Mouse (Mus musculus) lung, adult 2 months (tissue): ENCODE data around the gene Dcakd. TPM values are rescaled to one million over a fixed set of nuclear protein-coding genes. Genes with fewer than 3 reads are reported as not detected.

Source experiments
- DNase-seq: peaks from one replicate; pipeline ENCODE4 v3.0.0; 2022
- H3K4me1 ChIP-seq: fragments of 200-500 bp; 2 replicates; pipeline ENCODE4 v1.6.1; 2011; ENCODE audit warnings: low read length; ENCODE audit not compliant: control insufficient read depth, insufficient read depth
- H3K4me3 ChIP-seq: fragments of 200-500 bp; replicated peaks from 2 replicates; pipeline ENCODE3; 2011; ENCODE audit warnings: low read depth, mild to moderate bottlenecking, control low read depth, low read length; ENCODE audit errors: extremely low read depth
- CTCF ChIP-seq: fragments of 200-500 bp; IDR thresholded peaks from 2 replicates; pipeline ENCODE4 v1.5.1; 2011; ENCODE audit warnings: mild to moderate bottlenecking, low read length, control low read depth; ENCODE audit not compliant: insufficient read depth
- POLR2A ChIP-seq: fragments of 200-500 bp; IDR thresholded peaks from 2 replicates; pipeline ENCODE4 v1.6.1; 2011; ENCODE audit warnings: low read depth, mild to moderate bottlenecking, control low read depth, low read length, borderline replicate concordance; ENCODE audit errors: extremely low read depth
- WGBS: fragments of 180-500 bp; shearing (Covaris S2); methylation state at CpG from one replicate; pipeline ENCODE4 v1.1.7; 2018; 5-methylcytosine and 5-hydroxymethylcytosine counted together
- polyA plus RNA-seq: library from polyadenylated mRNA; depleted of rRNA; stranded (reverse); fragments of >200 nt; gene quantifications from 2 replicates; pipeline ENCODE4 v1.2.3, GENCODE M21; 2012

Gene Dcakd
- polyA plus RNA-seq, 1 experiment: 54.4 TPM

GRCm38 (mm10) chr11:103010454-103011205 lies 17.5 kb downstream of the Dcakd start:
- TF ChIP-seq POLR2A (no peak), CTCF (no peak)
- peaks cover 4% of the 10 kb centered on the region for H3K4me1 ChIP-seq
- no peak for DNase-seq
- 74% methylated on average over 13 of the region's 13 CpGs for WGBS
- no peak overlapping the region for H3K4me3 ChIP-seq

GRCm38 (mm10) chr11:103009208-103009607 lies 18.9 kb downstream of the Dcakd start:
- H3K4me1 ChIP-seq: peaks cover 4% of the 10 kb centered on the region
- H3K4me3 ChIP-seq: no peak overlapping the region
- WGBS: 83% methylated on average over 8 of the region's 8 CpGs
- TF ChIP-seq CTCF (peak; percentile 41; the same call in 1 of the 2 replicates), POLR2A (no peak)
- no peak for DNase-seq

GRCm38 (mm10) chr11:103008558-103008957 lies 19.6 kb downstream of the Dcakd start:
- no peak for TF ChIP-seq POLR2A
- WGBS: 46% methylated on average over 7 of the region's 7 CpGs
- Histone ChIP-seq H3K4me3 (no peak overlapping the region), H3K4me1 (peaks cover 4% of the 10 kb centered on the region)
- no peak for DNase-seq

GRCm38 (mm10) chr11:103007001-103007340 lies 21.2 kb downstream of the Dcakd start:
- DNase-seq: no peak
- H3K4me3 ChIP-seq: no peak overlapping the region
- H3K4me1 ChIP-seq: peaks cover 7% of the 10 kb centered on the region
- no peak for TF ChIP-seq POLR2A
- TF ChIP-seq CTCF: no peak
- WGBS: 35% methylated on average over 6 of the region's 6 CpGs

- no peak for DNase-seq
- H3K4me3 ChIP-seq: no peak overlapping the region
- TF ChIP-seq POLR2A: no peak
- TF ChIP-seq CTCF: no peak
- WGBS: 75% methylated on average over 7 of the region's 7 CpGs
- H3K4me1 ChIP-seq: peaks cover 7% of the 10 kb centered on the region
Observed at GRCm38 (mm10) chr11:103006286-103007000, 21.7 kb downstream of the Dcakd start.

- Histone ChIP-seq H3K4me3 (no peak overlapping the region), H3K4me1 (peaks cover 7% of the 10 kb centered on the region)
- TF ChIP-seq POLR2A: no peak
- TF ChIP-seq CTCF: no peak
- whole genome bisulfite sequencing: 77% methylated on average over 11 of the region's 11 CpGs
- no peak for DNase-seq
Observed at GRCm38 (mm10) chr11:103005254-103005981, 22.7 kb downstream of the Dcakd start.

GRCm38 (mm10) chr11:103004852-103005251 lies 23.3 kb downstream of the Dcakd start:
- H3K4me3 ChIP-seq: no peak overlapping the region
- 63% methylated on average over 1 of the region's 1 CpGs for WGBS
- no peak for TF ChIP-seq POLR2A
- H3K4me1 ChIP-seq: peaks cover 7% of the 10 kb centered on the region
- DNase-seq: no peak

- Histone ChIP-seq H3K4me1 (peaks cover 15% of the 10 kb centered on the region), H3K4me3 (no peak overlapping the region)
- DNase-seq: peak; percentile 72
- 35% methylated on average over 5 of the region's 5 CpGs for WGBS
- TF ChIP-seq POLR2A: no peak
- no peak for TF ChIP-seq CTCF
Observed at GRCm38 (mm10) chr11:103003210-103003609, 24.9 kb downstream of the Dcakd start.

- WGBS: 72% methylated on average over 5 of the region's 5 CpGs
- TF ChIP-seq CTCF (no peak), POLR2A (no peak)
- Histone ChIP-seq H3K4me3 (no peak overlapping the region), H3K4me1 (peaks cover 11% of the 10 kb centered on the region)
- no peak for DNase-seq
Observed at GRCm38 (mm10) chr11:103001063-103001462, 27.1 kb downstream of the Dcakd start.

GRCm38 (mm10) chr11:103000111-103000510 lies 28.0 kb downstream of the Dcakd start:
- no peak for DNase-seq
- 90% methylated on average over 16 of the region's 16 CpGs for WGBS
- Histone ChIP-seq H3K4me1 (peaks cover 11% of the 10 kb centered on the region), H3K4me3 (no peak overlapping the region)
- no peak for TF ChIP-seq CTCF
- TF ChIP-seq POLR2A: no peak
